Mouse (Mus musculus) olfactory bulb, adult 2 months (tissue): ENCODE data around the gene 4930402H24Rik.

Experiments used
- CTCF ChIP-seq: fragments of 200-500 bp; IDR thresholded peaks from 2 replicates; pipeline ENCODE4 v1.5.1; 2012; ENCODE audit warnings: low read depth, mild to moderate bottlenecking, low read length, moderate library complexity; ENCODE audit not compliant: insufficient read depth
- POLR2A ChIP-seq: fragments of 200-500 bp; IDR thresholded peaks from 2 replicates; pipeline ENCODE4 v1.6.1; 2012; ENCODE audit warnings: mild to moderate bottlenecking, low read depth, low read length, moderate library complexity; ENCODE audit not compliant: insufficient read depth

DNA sequence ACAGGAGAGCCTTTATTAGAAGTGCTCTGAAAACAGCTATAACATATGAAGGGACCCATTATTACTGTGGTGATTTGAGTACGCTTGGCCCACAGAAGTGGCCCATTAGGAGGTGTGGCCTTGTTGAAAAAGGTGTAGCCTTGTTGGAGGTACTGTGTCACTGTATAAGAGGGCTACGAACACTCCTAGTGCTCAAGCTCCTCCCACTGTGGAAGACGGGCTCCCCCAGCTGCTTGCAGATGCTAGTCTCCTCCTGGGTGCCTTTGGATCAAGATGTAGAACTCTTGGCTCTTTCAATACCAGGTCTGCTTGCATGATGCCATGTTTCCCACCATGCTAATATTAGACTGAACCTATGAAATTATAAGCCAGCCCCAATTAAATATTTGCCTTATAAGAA is 76.0 kb downstream of the 4930402H24Rik start:
- TF ChIP-seq POLR2A (no peak), CTCF (no peak)
